Mouse (Mus musculus) intestine, postnatal 0 days (tissue): ENCODE data around the gene Cabp7. TPM values are rescaled to one million over a fixed set of nuclear protein-coding genes. Genes with fewer than 3 reads are reported as not detected.
"Not testable (repeated sequence)": the region's sequence is repeated elsewhere in the genome, so short reads cannot be mapped to it uniquely, and the experiment has no call there.

Experiments
- ATAC-seq: fragments of 200-750 bp; cut with Nextera tagmentation; 2 replicates; pipeline ENCODE4 v1.8.0; 2017; ENCODE audit warnings: mild to moderate bottlenecking, moderate TSS enrichment, moderate library complexity
- H3K27ac ChIP-seq: fragments of 300-500 bp; sonication (generic); 2 replicates; pipeline ENCODE4 v1.5.1; 2014; ENCODE audit warnings: mild to moderate bottlenecking, low read depth, low read length, moderate library complexity
- H3K27me3 ChIP-seq: fragments of 300-500 bp; sonication (generic); replicated peaks from 2 replicates; pipeline ENCODE4 v1.6.1; 2014; ENCODE audit warnings: low read length, mixed read lengths; ENCODE audit not compliant: control insufficient read depth, insufficient read depth
- H3K36me3 ChIP-seq: fragments of 300-500 bp; sonication (generic); 2 replicates; pipeline ENCODE4 v1.6.1; 2014; ENCODE audit warnings: mild to moderate bottlenecking, moderate library complexity; ENCODE audit not compliant: control insufficient read depth, insufficient read depth
- H3K4me1 ChIP-seq: fragments of 300-500 bp; sonication (generic); replicated peaks from 2 replicates; pipeline ENCODE4 v1.6.1; 2014; ENCODE audit warnings: antibody characterized with exemption, low read length, mixed read lengths; ENCODE audit not compliant: control insufficient read depth, insufficient read depth
- H3K4me2 ChIP-seq: fragments of 300-500 bp; sonication (generic); replicated peaks from 2 replicates; pipeline ENCODE4 v1.6.1; 2014; ENCODE audit warnings: low read depth, mild to moderate bottlenecking, moderate library complexity
- H3K4me3 ChIP-seq: fragments of 300-500 bp; sonication (generic); 2 replicates; pipeline ENCODE4 v1.5.1; 2014; ENCODE audit warnings: low read depth, low read length
- H3K9ac ChIP-seq: fragments of 300-500 bp; sonication (generic); 2 replicates; pipeline ENCODE4 v1.6.1; 2014; ENCODE audit warnings: mild to moderate bottlenecking, low read depth, low read length
- H3K9me3 ChIP-seq: fragments of 300-500 bp; sonication (generic); 2 replicates; pipeline ENCODE4 v1.6.1; 2016; ENCODE audit warnings: mixed run types; ENCODE audit not compliant: control insufficient read depth
- CTCF ChIP-seq: sonication (generic); IDR thresholded peaks from 2 replicates; pipeline ENCODE4 v1.5.1; 2016; ENCODE audit warnings: low read depth, mild to moderate bottlenecking, control low read depth, antibody characterized with exemption, moderate library complexity
- WGBS: fragments of 180-500 bp; shearing (Covaris S2); extraction: QIAGEN DNeasy Blood & Tissue Kit; methylation state at CpG from one replicate; pipeline ENCODE4 v1.1.7; 2014; 5-methylcytosine and 5-hydroxymethylcytosine counted together
- polyA plus RNA-seq: library from polyadenylated mRNA; unstranded; fragments of >200 nt; fragmentation: Nextera tagmentation; extraction: Ambion mirVana; gene quantifications from 2 replicates; pipeline ENCODE4 v1.2.1, GENCODE M21; 2015

Gene Cabp7
- polyA plus RNA-seq, 1 experiment from 2014 or later = 0.10 TPM

- H3K4me2 ChIP-seq = no peak overlapping the region
- H3K9me3 ChIP-seq = no peaks in the 10 kb centered on the region
- H3K9ac ChIP-seq = no peak overlapping the region
- no peaks in the 10 kb centered on the region for H3K4me1 ChIP-seq
- no peak for ATAC-seq
- 87% methylated on average over 9 of the region's 9 CpGs for WGBS
- no peaks in the 10 kb centered on the region for H3K27me3 ChIP-seq
- TF ChIP-seq CTCF = no peak
- peaks cover 15% of the 10 kb centered on the region; the same call in 1 of the 2 replicates for H3K36me3 ChIP-seq
- no peak overlapping the region for H3K4me3 ChIP-seq
- no peak overlapping the region for H3K27ac ChIP-seq
These were observed 26.6 kb downstream of the Cabp7 start for GRCm38 (mm10) chr11:4719961-4720360.

GRCm38 (mm10) chr11:4718548-4718947 is 28.0 kb downstream of the Cabp7 start:
- no peak overlapping the region for H3K4me2 ChIP-seq
- no peaks in the 10 kb centered on the region for H3K4me1 ChIP-seq
- H3K27ac ChIP-seq = no peak overlapping the region
- 84% methylated on average over 5 of the region's 5 CpGs for whole genome bisulfite sequencing
- H3K9me3 ChIP-seq = no peaks in the 10 kb centered on the region
- TF ChIP-seq CTCF = no peak
- no peak overlapping the region for H3K9ac ChIP-seq
- H3K4me3 ChIP-seq = no peak overlapping the region
- no peaks in the 10 kb centered on the region for H3K27me3 ChIP-seq
- ATAC-seq = no peak
- H3K36me3 ChIP-seq = 0 out of 2 replicates have a peak, but pooled peaks cover 5% of the 10 kb centered on the region

GRCm38 (mm10) chr11:4716530-4717236 is 29.9 kb downstream of the Cabp7 start:
- WGBS = 80% methylated on average over 5 of the region's 5 CpGs
- Histone ChIP-seq H3K27ac (no peak overlapping the region), H3K9me3 (no peaks in the 10 kb centered on the region), H3K4me1 (no peaks in the 10 kb centered on the region), H3K9ac (no peak overlapping the region), H3K27me3 (no peaks in the 10 kb centered on the region), H3K4me3 (no peak overlapping the region), H3K4me2 (no peak overlapping the region), H3K36me3 (no peaks in the 10 kb centered on the region)
- no peak for ATAC-seq
- TF ChIP-seq CTCF = no peak

- H3K9ac ChIP-seq = no peak overlapping the region
- H3K4me3 ChIP-seq = no peak overlapping the region
- no peak overlapping the region for H3K4me2 ChIP-seq
- H3K36me3 ChIP-seq = no peaks in the 10 kb centered on the region
- H3K27me3 ChIP-seq = no peaks in the 10 kb centered on the region
- ATAC-seq = no peak
- no peaks in the 10 kb centered on the region for H3K9me3 ChIP-seq
- H3K4me1 ChIP-seq = no peaks in the 10 kb centered on the region
- no peak overlapping the region for H3K27ac ChIP-seq
- WGBS = 53% methylated on average over 4 of the region's 4 CpGs
- TF ChIP-seq CTCF = no peak
These were observed 31.0 kb downstream of the Cabp7 start for GRCm38 (mm10) chr11:4715596-4715995.

- Histone ChIP-seq H3K36me3 (no peaks in the 10 kb centered on the region), H3K9ac (no peak overlapping the region), H3K27ac (no peak overlapping the region), H3K27me3 (no peaks in the 10 kb centered on the region), H3K4me3 (no peak overlapping the region), H3K9me3 (no peaks in the 10 kb centered on the region), H3K4me1 (no peaks in the 10 kb centered on the region), H3K4me2 (no peak overlapping the region)
- WGBS = 79% methylated on average over 4 of the region's 4 CpGs
- TF ChIP-seq CTCF = no peak
- ATAC-seq = no peak
These were observed 31.9 kb downstream of the Cabp7 start for GRCm38 (mm10) chr11:4714727-4715126.

GRCm38 (mm10) chr11:4712822-4713221 is 33.8 kb downstream of the Cabp7 start:
- Histone ChIP-seq H3K4me2 (no peak overlapping the region), H3K36me3 (no peaks in the 10 kb centered on the region), H3K4me1 (no peaks in the 10 kb centered on the region), H3K9me3 (no peaks in the 10 kb centered on the region), H3K9ac (no peak overlapping the region), H3K4me3 (no peak overlapping the region), H3K27me3 (no peaks in the 10 kb centered on the region), H3K27ac (no peak overlapping the region)
- ATAC-seq = no peak
- no peak for TF ChIP-seq CTCF

- ATAC-seq, H3K36me3 ChIP-seq, H3K4me1 ChIP-seq, H3K4me3 ChIP-seq, H3K9ac ChIP-seq, H3K27me3 ChIP-seq, H3K4me2 ChIP-seq, H3K27ac ChIP-seq, H3K9me3 ChIP-seq: not testable (repeated sequence)
- 67% methylated on average over 4 of the region's 4 CpGs for WGBS
These were observed 36.4 kb downstream of the Cabp7 start for GRCm38 (mm10) chr11:4710188-4710587.
